Mouse (Mus musculus): ENCODE measurements at regions not wholly inside any gene's neighbourhood (a gene's known extent, or its start where the extent isn't known, plus 50 kb on each side); places are given as distances from the start of the nearest gene placed in this dataset.

DNA sequence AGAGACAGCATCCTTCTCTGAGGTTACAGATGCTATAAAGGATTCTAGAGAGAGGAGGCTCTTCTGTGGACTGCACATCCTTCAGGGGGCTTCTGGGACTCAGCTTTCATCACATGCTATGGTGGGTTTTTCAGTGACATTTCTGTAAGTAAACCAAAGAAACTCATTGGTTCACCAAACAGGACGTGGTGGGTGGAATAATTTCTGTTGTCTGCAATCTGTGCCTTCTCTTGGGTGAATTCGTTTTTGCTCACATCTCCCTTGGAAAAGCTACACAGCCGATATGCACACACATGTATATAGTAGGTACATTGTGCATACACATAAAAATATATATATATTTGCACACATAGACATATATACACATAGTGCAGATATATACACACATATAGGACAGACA is 110.2 kb downstream of the Chst1 start:
- DNase-seq (ENCODE audit: low spot score), result no peak

DNA sequence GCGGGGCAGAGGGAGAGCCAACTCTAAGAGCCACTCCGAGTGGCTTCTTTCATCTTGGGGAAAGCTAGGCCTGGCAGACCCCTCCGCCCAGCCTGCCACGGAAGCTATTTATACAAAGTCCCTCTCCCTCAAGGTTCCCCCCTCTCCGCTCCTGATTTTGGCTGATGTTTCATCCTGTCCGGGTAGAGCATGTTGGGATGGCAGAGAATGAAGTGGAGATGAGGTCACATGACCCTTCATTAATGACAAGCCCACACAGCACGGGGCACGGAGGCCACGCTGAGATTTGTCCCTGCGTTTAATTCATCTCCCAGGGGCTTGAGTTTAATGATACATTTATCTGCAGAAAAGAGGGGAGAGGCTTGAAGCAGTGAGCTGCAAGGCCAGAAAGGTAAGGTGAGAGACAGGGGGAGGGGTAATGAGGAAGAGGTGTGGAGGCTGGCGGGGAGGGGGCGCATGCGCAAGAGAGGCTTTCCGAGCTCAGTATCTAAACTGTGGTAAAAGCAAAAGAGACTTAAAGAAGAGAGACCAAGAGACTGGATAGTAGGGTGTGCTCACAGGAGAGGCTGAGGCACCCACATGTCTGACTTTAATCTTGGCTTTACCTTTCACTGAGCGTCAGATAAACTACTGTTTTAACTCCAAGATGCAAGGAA is 111.7 kb downstream of the Chst1 start:
- no peak for DNase-seq (ENCODE audit: low spot score)

DNA sequence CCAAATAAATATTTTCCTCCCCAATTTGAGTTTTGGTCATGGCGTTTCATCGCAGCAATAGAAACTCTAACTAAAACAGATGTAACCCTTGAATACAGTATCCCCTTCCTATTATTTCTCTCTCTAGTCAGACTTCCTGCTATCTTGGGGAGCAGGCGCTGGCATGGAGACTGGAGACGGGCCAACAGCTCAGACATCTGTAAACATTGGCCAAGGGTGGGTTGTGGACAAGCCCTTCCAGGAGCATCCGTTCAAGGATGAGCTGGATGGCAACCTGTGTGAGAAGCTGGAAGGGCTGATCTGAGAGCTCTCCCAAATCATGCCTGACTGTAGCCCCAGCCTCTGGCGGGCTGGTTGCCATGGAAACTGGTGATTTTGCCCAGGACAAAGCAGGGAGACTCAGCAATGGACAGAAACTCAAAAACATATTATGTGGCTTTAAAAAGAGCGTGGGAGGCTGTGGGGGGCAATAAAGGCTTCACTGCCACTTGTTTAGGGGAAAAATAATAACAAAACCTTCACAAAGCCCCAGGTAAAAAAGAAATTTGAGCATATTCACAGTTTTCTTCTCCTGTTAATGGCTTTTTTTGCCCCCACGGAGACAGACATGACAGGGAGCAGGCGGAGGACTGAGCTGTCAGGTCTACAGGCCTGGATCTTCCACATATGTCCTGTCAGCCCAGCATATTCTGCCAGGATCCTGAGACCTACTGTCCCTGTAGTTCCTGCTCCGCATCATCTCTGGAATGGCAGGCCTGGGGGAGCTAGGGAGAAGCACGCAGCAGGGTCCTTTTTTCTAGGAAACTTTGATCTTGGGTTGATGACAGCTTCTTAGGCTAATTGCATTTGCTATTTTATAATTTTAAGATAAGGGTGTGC is 113.0 kb downstream of the Chst1 start:
- DNase-seq (ENCODE audit: low spot score), result no peak

- no peak for DNase-seq (ENCODE audit: low spot score)
Measured at GRCm38 (mm10) chr2:92717706-92718105, 118.2 kb downstream of the Chst1 start.

GRCm38 (mm10) chr2:92721951-92722350 is 122.4 kb downstream of the Chst1 start:
- DNase-seq (ENCODE audit: low spot score), result no peak

DNA sequence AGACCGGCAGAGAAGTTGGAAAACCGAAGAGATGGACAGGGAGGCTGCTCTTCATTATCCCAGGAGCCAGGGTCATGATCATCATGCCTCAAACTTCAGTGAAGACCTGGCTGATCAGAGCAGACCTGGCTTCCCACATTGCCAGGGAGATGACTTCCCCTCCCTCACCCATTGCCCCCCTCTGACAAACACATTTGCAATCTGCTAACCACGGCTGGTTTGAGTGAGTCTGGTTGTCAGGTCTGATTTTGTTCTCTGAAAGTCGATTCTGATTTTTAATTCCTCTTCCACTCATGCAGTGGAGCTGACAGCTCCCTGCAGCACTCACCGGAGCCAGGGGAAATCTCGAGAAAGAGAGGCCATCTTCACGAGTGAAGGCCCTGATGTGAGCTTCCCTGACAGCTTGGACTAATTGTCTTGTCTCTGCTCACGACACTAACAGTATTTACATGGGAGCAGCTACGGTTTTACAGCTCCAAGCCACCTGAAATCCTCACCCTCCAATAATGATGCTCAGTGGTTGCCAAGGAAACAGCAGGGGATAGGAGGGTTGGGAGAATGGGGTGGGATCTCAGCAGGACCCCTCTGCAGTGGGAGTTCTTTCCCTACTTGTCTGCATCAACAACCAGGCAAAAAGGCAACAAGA is 124.2 kb downstream of the Chst1 start:
- no peak for DNase-seq (ENCODE audit: low spot score)

DNA sequence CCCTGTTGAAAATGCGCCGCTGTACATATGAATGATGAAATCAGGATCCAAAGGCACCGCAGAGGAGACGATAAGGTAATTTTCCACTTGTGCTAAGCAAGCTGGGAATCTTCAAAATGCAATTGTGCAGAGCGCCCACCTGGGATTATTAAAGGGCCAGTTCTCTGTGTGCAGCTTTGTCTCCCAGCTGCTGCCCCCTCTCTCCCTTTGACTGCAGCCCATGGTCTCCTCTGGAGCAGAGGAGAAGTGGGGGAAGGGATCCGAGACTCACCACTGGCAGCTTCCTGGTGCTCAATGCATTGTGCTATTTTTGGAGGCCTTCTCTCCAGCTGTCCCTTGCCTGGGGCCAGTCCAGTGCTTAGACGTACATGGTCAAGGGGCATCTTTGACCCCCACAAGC is 127.1 kb downstream of the Chst1 start:
- no peak for DNase-seq (ENCODE audit: low spot score)

DNA sequence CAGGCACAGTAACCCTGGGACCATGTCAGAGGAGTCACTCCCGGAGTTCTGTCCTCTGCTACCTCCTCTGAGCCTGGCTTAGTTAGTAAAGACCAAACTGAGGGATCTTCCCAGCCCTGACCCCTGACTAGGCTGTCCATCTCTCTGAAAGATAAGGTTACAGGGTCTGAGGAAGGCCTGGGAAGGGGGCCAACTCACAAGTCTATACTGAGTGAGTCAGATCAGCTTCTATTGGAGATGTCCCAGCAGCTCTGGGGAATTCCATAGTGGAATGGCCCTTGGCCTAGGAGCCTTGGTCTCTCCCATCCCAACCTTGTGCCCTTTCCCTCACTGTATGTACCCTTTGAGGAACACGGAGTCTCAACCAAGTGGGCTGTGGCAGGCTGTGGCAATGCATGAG is 127.7 kb downstream of the Chst1 start:
- no peak for DNase-seq (ENCODE audit: low spot score)

DNA sequence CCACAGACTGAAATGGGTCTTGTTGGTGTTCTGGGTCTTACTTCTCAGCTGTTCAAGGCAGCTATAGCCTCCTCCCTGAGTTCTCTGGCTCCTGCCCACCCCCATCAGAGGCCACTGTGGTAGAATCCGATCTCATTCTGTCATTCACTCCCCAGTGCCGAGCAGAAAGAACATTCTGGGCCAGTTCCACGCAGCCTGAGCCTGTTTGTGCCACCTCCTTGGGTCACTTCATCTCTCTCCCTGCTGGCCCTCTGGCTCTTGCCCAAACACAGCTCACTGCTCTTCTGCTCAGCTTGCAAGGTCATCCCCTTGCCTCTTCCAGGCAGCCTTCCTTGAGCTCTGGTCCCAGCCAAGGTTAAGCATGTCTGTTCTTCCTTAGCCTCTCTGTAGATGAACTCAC is 128.9 kb downstream of the Chst1 start:
- no peak for DNase-seq (ENCODE audit: low spot score)

DNA sequence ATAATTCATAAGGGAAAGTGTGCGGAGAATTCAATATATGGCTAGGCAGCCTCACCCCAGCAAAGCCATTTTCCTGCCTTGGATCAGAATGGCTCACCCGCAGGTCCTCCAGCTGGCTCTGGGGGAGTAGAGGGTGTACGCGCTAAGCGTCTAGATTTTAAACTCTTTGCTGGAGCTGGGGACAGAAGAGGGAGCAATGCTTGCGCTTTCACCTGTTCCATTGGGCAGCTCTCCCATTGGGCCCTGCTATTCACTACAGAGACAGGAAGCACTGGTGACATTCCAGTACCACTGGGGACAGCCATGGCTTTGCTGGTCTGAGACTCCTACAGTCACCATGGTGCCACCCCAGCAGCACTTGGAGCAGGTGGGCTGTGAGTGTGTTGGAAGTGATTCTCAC is 130.9 kb downstream of the Chst1 start:
- DNase-seq (ENCODE audit: low spot score), result no peak

DNA sequence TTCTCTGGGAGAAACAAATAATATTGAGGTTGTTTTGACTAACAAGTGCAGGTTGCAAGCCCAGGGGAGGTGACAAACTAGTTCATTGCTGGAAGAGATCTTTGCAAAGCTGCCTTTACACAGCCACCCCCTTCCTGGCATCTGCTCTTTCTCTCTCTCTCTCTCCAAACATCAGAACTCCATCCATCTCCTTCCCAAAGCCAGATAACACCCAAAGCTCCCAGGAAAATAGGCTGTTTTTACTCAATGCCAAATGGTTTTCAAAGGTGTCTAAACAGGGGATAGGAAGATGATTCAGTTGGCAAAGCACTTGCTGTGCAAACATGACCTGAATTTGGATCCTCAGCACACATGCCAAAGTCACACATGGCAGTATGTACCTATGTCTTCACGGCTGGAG is 133.9 kb downstream of the Chst1 start:
- DNase-seq (ENCODE audit: low spot score), result no peak

DNA sequence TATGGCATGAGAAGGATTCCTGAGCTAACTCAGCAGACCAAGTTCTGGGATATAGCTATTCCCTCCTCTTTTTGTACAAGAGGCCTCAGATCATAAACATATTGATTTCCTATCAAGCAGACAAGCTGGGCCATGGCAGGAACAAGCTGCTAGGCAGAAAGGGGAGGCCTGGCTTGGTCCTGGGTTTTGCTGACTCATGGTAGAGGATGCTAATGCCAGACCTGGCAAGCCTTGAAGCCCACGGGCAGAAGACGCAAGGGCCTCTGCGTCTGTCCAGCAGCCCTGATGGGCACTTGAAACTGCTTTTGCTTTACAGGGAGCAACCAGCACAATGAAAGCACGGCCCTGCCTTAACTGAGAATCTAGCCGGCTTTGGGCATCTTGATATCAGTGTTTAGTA is 136.3 kb downstream of the Chst1 start:
- no peak for DNase-seq (ENCODE audit: low spot score)

DNA sequence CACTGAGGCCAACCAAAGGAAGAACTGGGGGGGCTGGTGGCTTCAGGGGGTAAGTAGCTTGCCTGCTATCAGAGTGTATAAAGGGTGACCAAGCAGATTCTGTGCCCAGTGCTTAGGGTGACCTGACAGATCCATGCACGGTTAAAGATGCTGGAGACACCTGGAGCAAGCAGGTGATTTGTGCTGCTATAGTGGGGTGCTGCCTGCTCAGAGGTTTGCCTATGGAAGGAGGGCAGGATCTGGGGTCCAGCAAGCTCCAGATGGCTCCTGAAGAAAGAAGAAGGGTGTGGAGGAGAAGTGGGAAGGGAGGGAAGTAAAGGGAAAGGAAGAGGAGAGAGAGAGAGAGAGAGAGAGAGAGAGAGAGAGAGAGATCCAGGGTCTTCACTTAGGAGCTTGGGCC is 137.8 kb downstream of the Chst1 start:
- DNase-seq (ENCODE audit: low spot score), result no peak

DNA sequence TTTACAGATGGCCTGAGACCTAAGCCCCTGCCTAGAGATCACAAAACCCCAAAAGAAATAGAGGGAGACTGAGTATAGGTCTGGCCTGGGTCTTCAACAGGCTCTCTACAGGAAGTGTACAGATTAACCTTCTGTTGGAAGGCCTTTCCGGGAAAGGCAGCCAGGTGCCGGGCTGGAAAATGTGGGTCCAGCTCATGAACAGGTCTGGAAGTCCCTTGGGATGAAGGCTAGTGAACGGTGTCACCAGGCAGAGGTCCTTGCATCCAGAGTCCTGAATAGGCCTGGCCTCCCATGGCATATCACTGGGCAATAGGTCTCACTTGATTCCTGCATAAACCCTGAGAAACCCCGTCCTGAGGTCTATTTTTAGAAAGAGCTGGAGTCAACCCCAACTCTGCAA is 140.1 kb downstream of the Chst1 start:
- DNase-seq (ENCODE audit: low spot score), result no peak

- DNase-seq (ENCODE audit: low spot score), result no peak
Measured at GRCm38 (mm10) chr2:92740776-92741295, 141.3 kb downstream of the Chst1 start.

GRCm38 (mm10) chr2:92742025-92742424 is 142.5 kb downstream of the Chst1 start:
- DNase-seq (ENCODE audit: low spot score), result no peak

- no peak for DNase-seq (ENCODE audit: low spot score)
Measured at GRCm38 (mm10) chr2:92742671-92743070, 143.2 kb downstream of the Chst1 start.

DNA sequence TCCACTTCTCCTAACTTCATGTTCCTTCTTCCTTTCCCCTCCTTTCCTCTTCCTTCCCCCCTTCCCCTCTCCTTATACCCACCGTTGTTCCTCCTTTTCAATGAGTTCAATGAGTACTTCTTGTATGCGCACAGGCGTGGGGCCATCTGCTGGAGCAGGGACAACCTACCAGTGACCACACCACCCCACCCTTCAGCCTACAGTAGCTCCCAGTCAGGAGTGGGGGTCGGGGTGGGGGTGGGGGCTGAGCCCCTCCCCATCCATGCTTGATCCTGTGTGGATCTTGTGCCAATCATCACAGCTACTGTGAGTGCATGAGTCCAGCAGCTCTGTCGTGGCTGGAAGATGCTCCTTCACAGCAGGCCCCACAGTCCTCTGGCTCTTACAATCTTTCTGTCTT is 143.6 kb downstream of the Chst1 start:
- DNase-seq (ENCODE audit: low spot score), result no peak

- DNase-seq (ENCODE audit: low spot score), result no peak
Measured at GRCm38 (mm10) chr2:92743911-92744310, 144.4 kb downstream of the Chst1 start.

DNA sequence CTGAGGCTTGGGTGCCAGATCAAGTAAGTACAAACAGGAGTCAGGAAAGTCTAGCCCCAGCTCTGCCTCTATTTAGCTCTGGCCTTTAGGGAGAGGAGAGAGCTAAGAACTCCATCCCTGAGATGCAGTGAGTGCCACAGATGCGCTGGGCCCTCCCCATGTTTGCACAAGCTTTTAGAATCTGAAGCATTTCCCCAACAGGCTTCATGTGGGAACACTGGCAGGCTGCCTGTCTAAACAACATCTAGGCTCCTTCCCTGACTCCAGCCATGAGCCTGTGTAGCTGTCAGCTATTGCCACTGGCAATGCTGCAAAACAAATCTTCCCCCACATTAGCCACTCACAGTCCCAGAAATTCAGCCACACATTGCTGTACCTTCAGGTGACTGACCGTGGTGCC is 147.9 kb downstream of the Chst1 start:
- no peak for DNase-seq (ENCODE audit: low spot score)

DNA sequence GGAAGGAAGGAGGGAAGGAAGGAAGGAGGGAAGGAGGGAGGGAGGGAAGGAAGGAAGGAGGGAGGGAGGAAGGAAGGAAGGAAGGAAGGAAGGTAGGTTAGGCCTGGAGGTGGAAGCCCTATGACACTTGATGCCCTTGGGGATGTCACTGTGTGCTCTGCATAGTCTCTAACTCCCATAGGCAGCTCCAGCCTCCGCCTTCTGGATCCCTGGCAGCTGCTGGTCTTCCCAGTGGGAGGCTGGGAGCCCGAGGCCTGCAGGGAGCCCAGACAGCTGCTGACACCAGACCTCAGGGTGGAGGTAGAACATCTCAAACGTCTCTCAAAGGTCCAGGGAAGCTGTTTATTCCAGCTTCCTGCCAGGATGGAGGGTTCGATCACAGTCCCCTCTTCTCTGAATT is 150.6 kb downstream of the Chst1 start:
- DNase-seq (ENCODE audit: low spot score), result no peak

DNA sequence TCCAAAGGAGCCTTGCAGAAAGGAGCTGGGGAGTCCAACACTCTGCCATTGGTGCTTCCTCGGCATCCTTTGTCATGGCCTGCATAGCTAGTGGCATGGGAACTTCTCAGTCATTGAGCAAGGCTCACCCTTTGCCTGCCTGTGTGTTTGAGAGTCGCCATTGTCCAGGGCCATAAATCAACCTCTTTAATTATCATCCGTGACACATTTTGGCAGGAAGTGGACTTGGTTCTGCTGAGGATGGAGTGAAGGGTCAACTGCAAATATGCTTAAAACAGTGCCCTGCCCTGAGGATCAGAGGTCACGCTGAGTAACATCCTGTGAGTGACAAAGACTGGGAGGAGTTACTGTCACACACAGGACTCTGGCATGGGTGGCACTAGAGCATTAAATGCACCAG is 151.2 kb downstream of the Chst1 start:
- DNase-seq (ENCODE audit: low spot score), result no peak

GRCm38 (mm10) chr2:92751256-92751655 is 151.7 kb downstream of the Chst1 start:
- DNase-seq (ENCODE audit: low spot score), result no peak
